Mouse (Mus musculus) liver, embryonic 11.5 days (tissue): ENCODE results near the gene Ifi211. TPM values are rescaled to one million over a fixed set of nuclear protein-coding genes. Genes with fewer than 3 reads are reported as not detected.
A peak's percentile ranks its signal among the peaks of the same experiment; 100 is the strongest.
"Not testable (repeated sequence)": the region's sequence is repeated elsewhere in the genome, so short reads cannot be mapped to it uniquely, and the experiment has no call there.

ENCODE experiments used
- ATAC-seq: fragments of 200-750 bp; cut with Nextera tagmentation; replicated peaks from 2 replicates; pipeline ENCODE4 v1.8.0; 2017; ENCODE audit warnings: moderate number of reproducible peaks, mild to moderate bottlenecking, moderate TSS enrichment, moderate library complexity; ENCODE audit not compliant: low FRiP score
- DNase-seq: peaks from one replicate; pipeline ENCODE4 v3.0.0-alpha.2; 2017; ENCODE audit warnings: low spot score
- H3K27ac ChIP-seq: fragments of 300-500 bp; sonication (generic); 2 replicates; pipeline ENCODE4 v1.5.1; 2014; ENCODE audit warnings: mild to moderate bottlenecking, low read depth, low read length, control low read depth
- H3K27me3 ChIP-seq: fragments of 300-500 bp; sonication (generic); replicated peaks from 2 replicates; pipeline ENCODE4 v1.6.1; 2014; ENCODE audit warnings: low read length, mixed read lengths; ENCODE audit not compliant: control insufficient read depth, insufficient read depth
- H3K36me3 ChIP-seq: fragments of 300-500 bp; sonication (generic); 2 replicates; pipeline ENCODE4 v1.6.1; 2014; ENCODE audit warnings: mild to moderate bottlenecking, low read length, moderate library complexity, mixed read lengths; ENCODE audit not compliant: control insufficient read depth, insufficient read depth
- H3K4me1 ChIP-seq: fragments of 300-500 bp; sonication (generic); replicated peaks from 2 replicates; pipeline ENCODE4 v1.6.1; 2014; ENCODE audit warnings: low read length, mixed read lengths; ENCODE audit not compliant: control insufficient read depth, insufficient read depth
- H3K4me2 ChIP-seq: fragments of 300-500 bp; sonication (generic); 2 replicates; pipeline ENCODE4 v1.6.1; 2014; ENCODE audit warnings: mild to moderate bottlenecking, control low read depth, moderate library complexity
- H3K4me3 ChIP-seq: fragments of 300-500 bp; sonication (generic); 2 replicates; pipeline ENCODE4 v1.5.1; 2014; ENCODE audit warnings: low read depth, low read length, control low read depth
- H3K9ac ChIP-seq: fragments of 300-500 bp; sonication (generic); 2 replicates; pipeline ENCODE4 v1.6.1; 2014; ENCODE audit warnings: low read depth, low read length, control low read depth
- H3K9me3 ChIP-seq: fragments of 300-500 bp; sonication (generic); 2 replicates; pipeline ENCODE4 v1.6.1; 2016; ENCODE audit warnings: low read length, inconsistent platforms, mixed read lengths; ENCODE audit not compliant: control insufficient read depth
- WGBS: fragments of 180-500 bp; shearing (Covaris S2); extraction: QIAGEN DNeasy Blood & Tissue Kit; methylation state at CpG from one replicate; pipeline ENCODE4 v1.1.7; 2014; 5-methylcytosine and 5-hydroxymethylcytosine counted together
- polyA plus RNA-seq: library from polyadenylated mRNA; unstranded; fragments of >200 nt; fragmentation: Nextera tagmentation; extraction: Ambion mirVana; gene quantifications from 2 replicates; pipeline ENCODE4 v1.2.1, GENCODE M21; 2014

The Ifi211 gene
- 0.64 and 0.88 TPM in 2 replicates for polyA plus RNA-seq

GRCm38 (mm10) chr1:173912548-173913255 lies at the start of gene Ifi211:
Ifi211 (minus strand) TSS chr1:173913046.
- H3K27me3 ChIP-seq, ATAC-seq, H3K9me3 ChIP-seq, H3K4me1 ChIP-seq, H3K9ac ChIP-seq, DNase-seq, H3K4me2 ChIP-seq, H3K36me3 ChIP-seq, H3K4me3 ChIP-seq, H3K27ac ChIP-seq: not testable (repeated sequence)
- 77% methylated on average over 6 of the region's 6 CpGs for WGBS

- ATAC-seq, H3K9ac ChIP-seq, H3K36me3 ChIP-seq, H3K4me1 ChIP-seq, H3K4me3 ChIP-seq, H3K9me3 ChIP-seq, H3K27me3 ChIP-seq, H3K27ac ChIP-seq, DNase-seq, H3K4me2 ChIP-seq: not testable (repeated sequence)
- 66% methylated on average over 1 of the region's 1 CpGs for WGBS
These were observed 48.6 kb upstream of the Ifi211 start for GRCm38 (mm10) chr1:173961491-173961890.

- H3K9me3 ChIP-seq, H3K9ac ChIP-seq, DNase-seq, H3K4me1 ChIP-seq, H3K4me2 ChIP-seq, ATAC-seq, H3K36me3 ChIP-seq, H3K27ac ChIP-seq, H3K27me3 ChIP-seq, H3K4me3 ChIP-seq: not testable (repeated sequence)
- 65% methylated on average over 3 of the region's 3 CpGs for WGBS
These were observed 47.2 kb upstream of the Ifi211 start for GRCm38 (mm10) chr1:173959998-173960397.

DNA sequence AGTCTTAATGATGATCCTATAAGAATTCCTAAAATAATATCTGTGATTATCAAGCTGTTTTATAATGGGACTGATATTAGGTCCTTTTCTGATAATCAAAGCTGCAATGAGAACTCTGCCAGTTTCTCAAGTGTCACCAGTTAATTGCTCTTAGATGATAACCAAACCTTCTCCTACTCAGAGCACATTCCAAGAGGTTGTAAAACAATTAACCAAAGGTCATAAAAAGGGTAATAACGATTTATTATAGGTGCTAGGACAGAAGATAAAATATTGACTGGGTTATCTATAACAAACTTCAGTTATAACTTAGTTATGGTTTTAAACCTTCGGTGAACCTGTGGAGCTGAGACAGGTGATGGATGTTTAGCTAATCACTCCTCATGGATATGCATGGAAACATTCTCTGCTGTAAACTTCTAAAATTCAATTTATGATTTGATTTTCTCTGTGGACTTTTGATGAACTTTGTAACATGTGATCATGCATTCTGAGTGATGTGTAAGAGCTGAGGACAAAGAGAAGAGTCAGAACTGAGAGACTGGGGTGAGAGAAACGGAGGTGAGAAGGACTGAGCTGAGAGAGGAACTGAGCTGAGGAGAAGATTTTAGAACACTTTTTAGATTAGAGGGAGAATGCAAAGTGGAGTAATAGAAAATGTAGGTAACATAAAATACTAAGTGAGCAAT lies 43.1 kb upstream of the Ifi211 start:
- not testable (repeated sequence) for H3K4me3 ChIP-seq, H3K9ac ChIP-seq, H3K4me2 ChIP-seq, H3K4me1 ChIP-seq, DNase-seq, H3K27ac ChIP-seq, H3K27me3 ChIP-seq, H3K36me3 ChIP-seq, ATAC-seq, H3K9me3 ChIP-seq
- 52% methylated on average over 3 of the region's 3 CpGs for WGBS

GRCm38 (mm10) chr1:173955071-173955796 lies 42.4 kb upstream of the Ifi211 start:
- Histone ChIP-seq H3K4me1 (no peaks in the 10 kb centered on the region), H3K27ac (no peak overlapping the region), H3K4me2 (no peak overlapping the region), H3K36me3 (no peaks in the 10 kb centered on the region), H3K27me3 (no peaks in the 10 kb centered on the region), H3K9me3 (no peaks in the 10 kb centered on the region), H3K9ac (no peak overlapping the region), H3K4me3 (no peak overlapping the region)
- WGBS, result 82% methylated on average over 2 of the region's 2 CpGs
- ATAC-seq, result no peak
- DNase-seq, result no peak

DNA sequence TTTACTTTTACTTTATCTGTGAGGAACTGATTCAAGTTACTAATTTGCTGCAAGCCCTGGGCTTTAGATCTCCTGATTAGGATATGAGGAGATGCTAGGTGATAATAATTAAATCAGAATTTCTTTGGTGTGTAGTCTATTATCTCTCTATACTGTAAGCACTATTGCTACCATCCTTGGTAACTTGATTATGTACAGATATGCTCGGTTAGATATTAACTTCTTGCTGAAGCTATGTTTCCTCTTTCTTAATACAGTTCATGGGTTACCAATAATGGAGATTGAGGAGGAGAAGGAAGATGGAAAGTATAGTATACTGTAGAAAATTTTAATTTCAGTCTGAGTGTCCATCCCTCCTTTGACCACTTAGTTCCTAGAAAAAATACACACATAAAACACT lies 40.7 kb upstream of the Ifi211 start:
- 82% methylated on average over 1 of the region's 1 CpGs for WGBS
- H3K9me3 ChIP-seq, result no peaks in the 10 kb centered on the region
- ATAC-seq (no peak), DNase-seq (no peak)
- no peak overlapping the region for H3K4me2 ChIP-seq
- H3K27me3 ChIP-seq, result no peaks in the 10 kb centered on the region
- no peak overlapping the region for H3K4me3 ChIP-seq
- H3K4me1 ChIP-seq, result no peaks in the 10 kb centered on the region
- no peaks in the 10 kb centered on the region for H3K36me3 ChIP-seq
- H3K27ac ChIP-seq, result no peak overlapping the region
- no peak overlapping the region for H3K9ac ChIP-seq

GRCm38 (mm10) chr1:173949044-173949443 lies 36.2 kb upstream of the Ifi211 start:
- H3K4me1 ChIP-seq, H3K9me3 ChIP-seq, DNase-seq, H3K27ac ChIP-seq, H3K9ac ChIP-seq, H3K4me2 ChIP-seq, H3K4me3 ChIP-seq, H3K36me3 ChIP-seq, H3K27me3 ChIP-seq: not testable (repeated sequence)
- ATAC-seq, result peak; percentile 30; the same call in 1 of the 2 replicates
- WGBS, result 44% methylated on average over 2 of the region's 2 CpGs

- not testable (repeated sequence) for H3K9ac ChIP-seq, ATAC-seq, DNase-seq, H3K9me3 ChIP-seq, H3K4me1 ChIP-seq, H3K4me2 ChIP-seq, H3K4me3 ChIP-seq, H3K27ac ChIP-seq, H3K27me3 ChIP-seq, H3K36me3 ChIP-seq
These were observed 29.9 kb upstream of the Ifi211 start for GRCm38 (mm10) chr1:173942780-173943066.
